Mouse (Mus musculus) adrenal gland, postnatal 10 days (tissue): ENCODE measurements around the gene Vangl1. TPM values are rescaled to one million over a fixed set of nuclear protein-coding genes. Genes with fewer than 3 reads are reported as not detected.
"Not testable (repeated sequence)": the region's sequence is repeated elsewhere in the genome, so short reads cannot be mapped to it uniquely, and the experiment has no call there.

ENCODE experiments used
- DNase-seq: peaks from one replicate; pipeline ENCODE4 v3.0.0; 2021; ENCODE audit warnings: mixed read lengths
- total RNA-seq, 2 experiments: library from RNA; stranded (reverse); gene quantifications; 2 replicates each; pipeline ENCODE4 v1.2.3; 2021

Gene Vangl1
- total RNA-seq, 2 experiments from 2014 or later, result 26.9 to 27.9 TPM

GRCm38 (mm10) chr3:102169197-102169905, 35.1 kb downstream of the Vangl1 start:
- peak; percentile 97 for DNase-seq

- DNase-seq, result no peak
These were observed 36.8 kb downstream of the Vangl1 start for GRCm38 (mm10) chr3:102167555-102168210.

GRCm38 (mm10) chr3:102166794-102167193, 37.7 kb downstream of the Vangl1 start:
- no peak for DNase-seq

- no peak for DNase-seq
These were observed 38.2 kb downstream of the Vangl1 start for GRCm38 (mm10) chr3:102166287-102166620.

- DNase-seq, result no peak
These were observed 38.8 kb downstream of the Vangl1 start for GRCm38 (mm10) chr3:102165536-102166286.

GRCm38 (mm10) chr3:102164911-102165310, 39.6 kb downstream of the Vangl1 start:
- no peak for DNase-seq

GRCm38 (mm10) chr3:102163861-102164260, 40.6 kb downstream of the Vangl1 start:
- DNase-seq, result not testable (repeated sequence)

- DNase-seq, result peak; percentile 77
These were observed 44.8 kb downstream of the Vangl1 start for GRCm38 (mm10) chr3:102159423-102160325.

GRCm38 (mm10) chr3:102158759-102159422, 45.6 kb downstream of the Vangl1 start:
- DNase-seq, result peak; percentile 59

GRCm38 (mm10) chr3:102157652-102158051, 46.8 kb downstream of the Vangl1 start:
- DNase-seq, result no peak

GRCm38 (mm10) chr3:102156737-102157136, 47.8 kb downstream of the Vangl1 start:
- DNase-seq, result no peak

GRCm38 (mm10) chr3:102154107-102154506, 50.4 kb downstream of the Vangl1 start:
- no peak for DNase-seq

GRCm38 (mm10) chr3:102152872-102153271, 51.6 kb downstream of the Vangl1 start:
- no peak for DNase-seq

GRCm38 (mm10) chr3:102152471-102152870, 52.0 kb downstream of the Vangl1 start:
- no peak for DNase-seq

- no peak for DNase-seq
These were observed 52.6 kb downstream of the Vangl1 start for GRCm38 (mm10) chr3:102151850-102152249.

- DNase-seq, result no peak
These were observed 54.6 kb downstream of the Vangl1 start for GRCm38 (mm10) chr3:102149941-102150340.

GRCm38 (mm10) chr3:102147189-102147588, 57.3 kb downstream of the Vangl1 start:
- DNase-seq, result no peak

- no peak for DNase-seq
These were observed 58.1 kb downstream of the Vangl1 start for GRCm38 (mm10) chr3:102146428-102146827.

- no peak for DNase-seq
These were observed 58.7 kb downstream of the Vangl1 start for GRCm38 (mm10) chr3:102145645-102146386.

GRCm38 (mm10) chr3:102144401-102144800, 60.1 kb downstream of the Vangl1 start:
- DNase-seq, result no peak

- DNase-seq, result no peak
These were observed 61.0 kb downstream of the Vangl1 start for GRCm38 (mm10) chr3:102143536-102143935.
